Mouse (Mus musculus) lung, postnatal 0 days (tissue): ENCODE measurements around the gene Adh4. TPM values are rescaled to one million over a fixed set of nuclear protein-coding genes. Genes with fewer than 3 reads are reported as not detected.

Experiments used
- ATAC-seq: fragments of 200-750 bp; cut with Nextera tagmentation; 2 replicates; pipeline ENCODE4 v1.8.0; 2017; ENCODE audit warnings: moderate library complexity
- DNase-seq: peaks from one replicate; pipeline ENCODE4 v3.0.0-alpha.2; 2016; ENCODE audit warnings: low spot score
- H3K27ac ChIP-seq: fragments of 300-500 bp; sonication (generic); 2 replicates; pipeline ENCODE4 v1.5.1; 2014; ENCODE audit warnings: antibody characterized with exemption, mild to moderate bottlenecking, low read length, mixed read lengths
- H3K27me3 ChIP-seq: fragments of 300-500 bp; sonication (generic); replicated peaks from 2 replicates; pipeline ENCODE4 v1.6.1; 2014; ENCODE audit warnings: low read length, mixed read lengths; ENCODE audit not compliant: insufficient read depth
- H3K36me3 ChIP-seq: fragments of 300-500 bp; sonication (generic); 2 replicates; pipeline ENCODE4 v1.6.1; 2014; ENCODE audit warnings: low read length, mixed read lengths; ENCODE audit not compliant: insufficient read depth
- H3K4me1 ChIP-seq: fragments of 300-500 bp; sonication (generic); 2 replicates; pipeline ENCODE4 v1.6.1; 2014; ENCODE audit warnings: antibody characterized with exemption, low read depth, low read length, mixed read lengths; ENCODE audit not compliant: insufficient read depth
- H3K4me2 ChIP-seq: fragments of 300-500 bp; sonication (generic); replicated peaks from 2 replicates; pipeline ENCODE4 v1.6.1; 2014; ENCODE audit warnings: low read depth, mild to moderate bottlenecking, low read length, moderate library complexity, mixed read lengths
- H3K4me3 ChIP-seq: fragments of 300-500 bp; sonication (generic); 2 replicates; pipeline ENCODE4 v1.5.1; 2014; ENCODE audit warnings: low read depth, low read length
- H3K9ac ChIP-seq: fragments of 300-500 bp; sonication (generic); replicated peaks from 2 replicates; pipeline ENCODE4 v1.6.1; 2014; ENCODE audit warnings: low read depth, mild to moderate bottlenecking
- H3K9me3 ChIP-seq: fragments of 300-500 bp; sonication (generic); 2 replicates; pipeline ENCODE4 v1.6.1; 2016; ENCODE audit warnings: low read length, mixed read lengths
- CTCF ChIP-seq: IDR thresholded peaks from 2 replicates; pipeline ENCODE4 v1.5.1; 2016; ENCODE audit warnings: antibody characterized with exemption, mild to moderate bottlenecking
- EP300 ChIP-seq: IDR thresholded peaks from 2 replicates; pipeline ENCODE4 v1.6.1; 2016; ENCODE audit warnings: antibody characterized with exemption, mild to moderate bottlenecking, control low read depth
- WGBS: fragments of 180-500 bp; shearing (Covaris S2); extraction: QIAGEN DNeasy Blood & Tissue Kit; methylation state at CpG from one replicate; pipeline ENCODE4 v1.1.7; 2014; 5-methylcytosine and 5-hydroxymethylcytosine counted together
- polyA plus RNA-seq: library from polyadenylated mRNA; unstranded; fragments of >200 nt; fragmentation: Nextera tagmentation; extraction: Ambion mirVana; gene quantifications from 2 replicates; pipeline ENCODE4 v1.2.1, GENCODE M21; 2015

The Adh4 gene
- polyA plus RNA-seq, 1 experiment from 2014 or later, result not detected

- Histone ChIP-seq H3K9me3 (no peaks in the 10 kb centered on the region), H3K27me3 (no peaks in the 10 kb centered on the region), H3K36me3 (peaks cover 17% of the 10 kb centered on the region), H3K4me3 (no peak overlapping the region), H3K27ac (peak overlapping the region; percentile 32; the same call in 1 of the 2 replicates), H3K4me1 (no peaks in the 10 kb centered on the region), H3K4me2 (no peak overlapping the region), H3K9ac (no peak overlapping the region)
- TF ChIP-seq CTCF (no peak), EP300 (peak; percentile 36; the same call in 1 of the 2 replicates)
- ATAC-seq (peak; percentile 48), DNase-seq (peak; percentile 83)
- 81% methylated on average over 13 of the region's 13 CpGs for WGBS
These were observed 39.6 kb downstream of the Adh4 start for GRCm38 (mm10) chr3:138454711-138455435.

GRCm38 (mm10) chr3:138458441-138458840 lies 43.2 kb downstream of the Adh4 start:
- TF ChIP-seq EP300 (no peak), CTCF (no peak)
- ATAC-seq, result no peak
- no peaks in the 10 kb centered on the region for H3K27me3 ChIP-seq
- H3K9ac ChIP-seq, result no peak overlapping the region
- H3K36me3 ChIP-seq, result peaks cover 16% of the 10 kb centered on the region; the same call in 1 of the 2 replicates
- 94% methylated on average over 3 of the region's 3 CpGs for WGBS
- H3K4me3 ChIP-seq, result no peak overlapping the region
- H3K4me2 ChIP-seq, result no peak overlapping the region
- no peak for DNase-seq
- no peak overlapping the region for H3K27ac ChIP-seq
- no peaks in the 10 kb centered on the region for H3K9me3 ChIP-seq
- no peaks in the 10 kb centered on the region for H3K4me1 ChIP-seq

- Histone ChIP-seq H3K4me3 (no peak overlapping the region), H3K9ac (no peak overlapping the region), H3K27me3 (no peaks in the 10 kb centered on the region), H3K27ac (no peak overlapping the region), H3K36me3 (peaks cover 28% of the 10 kb centered on the region; the same call in 1 of the 2 replicates), H3K9me3 (no peaks in the 10 kb centered on the region), H3K4me1 (no peaks in the 10 kb centered on the region), H3K4me2 (no peak overlapping the region)
- DNase-seq, result no peak
- ATAC-seq, result no peak
- TF ChIP-seq CTCF, result peak; percentile 49
- TF ChIP-seq EP300, result no peak
- WGBS, result 83% methylated on average over 13 of the region's 13 CpGs
These were observed 45.0 kb downstream of the Adh4 start for GRCm38 (mm10) chr3:138460260-138460659.

GRCm38 (mm10) chr3:138461832-138462231 lies 46.6 kb downstream of the Adh4 start:
- H3K9ac ChIP-seq, result no peak overlapping the region
- DNase-seq, result no peak
- 88% methylated on average over 3 of the region's 3 CpGs for WGBS
- TF ChIP-seq CTCF (no peak), EP300 (no peak)
- peaks cover 33% of the 10 kb centered on the region; the same call in 1 of the 2 replicates for H3K36me3 ChIP-seq
- no peaks in the 10 kb centered on the region for H3K27me3 ChIP-seq
- H3K4me1 ChIP-seq, result no peaks in the 10 kb centered on the region
- no peak for ATAC-seq
- no peak overlapping the region for H3K4me2 ChIP-seq
- no peak overlapping the region for H3K27ac ChIP-seq
- no peaks in the 10 kb centered on the region for H3K9me3 ChIP-seq
- H3K4me3 ChIP-seq, result no peak overlapping the region

GRCm38 (mm10) chr3:138463137-138463536 lies 47.9 kb downstream of the Adh4 start:
- 87% methylated on average over 2 of the region's 2 CpGs for WGBS
- H3K27ac ChIP-seq, result no peak overlapping the region
- ATAC-seq (no peak), DNase-seq (peak; percentile 70)
- peaks cover 33% of the 10 kb centered on the region; the same call in 1 of the 2 replicates for H3K36me3 ChIP-seq
- H3K4me1 ChIP-seq, result no peaks in the 10 kb centered on the region
- no peaks in the 10 kb centered on the region for H3K9me3 ChIP-seq
- H3K27me3 ChIP-seq, result no peaks in the 10 kb centered on the region
- TF ChIP-seq EP300 (no peak), CTCF (peak; percentile 77)
- H3K4me2 ChIP-seq, result no peak overlapping the region
- H3K9ac ChIP-seq, result no peak overlapping the region
- H3K4me3 ChIP-seq, result no peak overlapping the region

- Histone ChIP-seq H3K9ac (no peak overlapping the region), H3K27me3 (no peaks in the 10 kb centered on the region), H3K4me2 (no peak overlapping the region), H3K36me3 (peaks cover 38% of the 10 kb centered on the region; the same call in 1 of the 2 replicates), H3K4me1 (no peaks in the 10 kb centered on the region), H3K4me3 (no peak overlapping the region), H3K27ac (no peak overlapping the region), H3K9me3 (no peaks in the 10 kb centered on the region)
- TF ChIP-seq EP300 (no peak), CTCF (no peak)
- ATAC-seq, result no peak
- WGBS, result 74% methylated on average over 6 of the region's 6 CpGs
- DNase-seq, result no peak
These were observed 48.5 kb downstream of the Adh4 start for GRCm38 (mm10) chr3:138463807-138464206.
